In the genomic region with DNA sequence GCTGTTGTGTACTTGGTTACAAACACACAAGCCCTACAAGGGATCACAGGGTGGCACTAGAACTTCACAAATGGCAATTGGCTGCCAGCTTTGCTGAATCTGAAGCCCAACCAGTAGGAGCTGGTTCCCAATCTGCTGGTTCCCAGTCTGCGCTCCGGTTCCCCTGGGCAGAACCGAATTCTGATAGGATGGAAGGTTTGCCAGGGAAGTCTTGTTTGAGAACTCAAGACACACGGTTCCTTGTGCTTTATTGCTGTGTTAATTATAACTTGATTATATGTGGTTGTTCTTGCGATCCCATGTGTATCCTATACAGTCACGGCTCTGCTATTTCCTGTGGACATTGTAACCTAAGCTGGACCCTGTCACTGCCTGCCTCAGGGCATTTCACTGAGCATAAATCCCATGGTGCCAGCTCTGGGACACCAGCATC, we compare ENCODE assay signal across 10 mouse cellular contexts. TPM values are rescaled to one million over a fixed set of nuclear protein-coding genes. Genes with fewer than 3 reads are reported as not detected.
A peak's percentile ranks its signal among the peaks of the same experiment; 100 is the strongest.
DNase-seq lines count a peak whose midpoint lies in the region; ATAC-seq and TF ChIP-seq lines count a peak whose summit lies in the region.
"Had no signal": no experiment of that assay in that cellular context is flagged by ENCODE, and none has a peak within 500 bp of the region (broad histone marks: within the 10 kb centered on the region; RNA-seq: fewer than 3 reads in every experiment).

No protein-coding gene starts in this region.

- no peak overlapping the region for H3K9ac ChIP-seq in forebrain, postnatal 0 days
- H3K9ac ChIP-seq in forebrain, embryonic 12.5 days: no peak overlapping the region
- H3K9ac ChIP-seq in embryonic facial prominence, embryonic 12.5 days: no peak overlapping the region
- H3K9ac ChIP-seq in stomach, postnatal 0 days (ENCODE audit: low read length): no peak overlapping the region; the same call in 1 of the 2 replicates
- no peak overlapping the region for H3K9ac ChIP-seq in forebrain, embryonic 15.5 days (replicated peaks)
- H3K9ac ChIP-seq: liver, embryonic 13.5 days had no signal

- H3K4me3 ChIP-seq in forebrain, postnatal 0 days (ENCODE audit: low read depth, low read length): no peak overlapping the region
- H3K4me3 ChIP-seq in forebrain, embryonic 12.5 days (replicated peaks): no peak overlapping the region
- H3K4me3 ChIP-seq in embryonic facial prominence, embryonic 12.5 days: no peak overlapping the region
- H3K4me3 ChIP-seq in stomach, postnatal 0 days (ENCODE audit: low read depth, low read length): no peak overlapping the region
- H3K4me3 ChIP-seq in forebrain, embryonic 15.5 days: no peak overlapping the region
- H3K4me3 ChIP-seq: erythroblast, embryonic 14.5 days; liver, embryonic 13.5 days had no signal

- no peaks in the 10 kb centered on the region for H3K9me3 ChIP-seq in forebrain, postnatal 0 days (ENCODE audit: low read length)
- no peaks in the 10 kb centered on the region for H3K9me3 ChIP-seq in forebrain, embryonic 12.5 days
- no peaks in the 10 kb centered on the region for H3K9me3 ChIP-seq in embryonic facial prominence, embryonic 12.5 days
- no peaks in the 10 kb centered on the region for H3K9me3 ChIP-seq in stomach, postnatal 0 days (ENCODE audit: control insufficient read depth, low read length)
- H3K9me3 ChIP-seq in forebrain, embryonic 15.5 days: no peaks in the 10 kb centered on the region
- H3K9me3 ChIP-seq: liver, embryonic 13.5 days had no signal

- H3K4me1 ChIP-seq in forebrain, postnatal 0 days (ENCODE audit: insufficient read depth): no peaks in the 10 kb centered on the region
- H3K4me1 ChIP-seq in forebrain, embryonic 12.5 days: no peaks in the 10 kb centered on the region
- peaks cover 5% of the 10 kb centered on the region; the same call in 1 of the 2 replicates for H3K4me1 ChIP-seq in embryonic facial prominence, embryonic 12.5 days
- H3K4me1 ChIP-seq in stomach, postnatal 0 days (replicated peaks; ENCODE audit: control insufficient read depth, insufficient read depth): no peaks in the 10 kb centered on the region
- no peaks in the 10 kb centered on the region for H3K4me1 ChIP-seq in forebrain, embryonic 15.5 days
- H3K4me1 ChIP-seq: liver, embryonic 13.5 days had no signal

- ATAC-seq in forebrain, postnatal 0 days: no peak
- ATAC-seq in forebrain, embryonic 12.5 days (ENCODE audit: low FRiP score): no peak
- 0 out of 2 replicates have a peak, but pooled peaks have one; percentile 50 for ATAC-seq in embryonic facial prominence, embryonic 12.5 days (ENCODE audit: insufficient number of reproducible peaks, insufficient read depth, low FRiP score, low TSS enrichment)
- peak; percentile 43; the same call in 1 of the 2 replicates for ATAC-seq in stomach, postnatal 0 days (ENCODE audit: low FRiP score, low TSS enrichment)
- ATAC-seq in forebrain, embryonic 15.5 days (replicated peaks): no peak
- ATAC-seq in erythroblast, adult 5-6 weeks (replicated peaks; ENCODE audit: low FRiP score, poor library complexity, severe bottlenecking): no peak

- WGBS in forebrain, postnatal 0 days: 79% methylated on average over 6 of the region's 6 CpGs
- WGBS in forebrain, embryonic 12.5 days: 88% methylated on average over 6 of the region's 6 CpGs
- WGBS in embryonic facial prominence, embryonic 12.5 days: 42% methylated on average over 6 of the region's 6 CpGs
- WGBS in stomach, postnatal 0 days: 69% methylated on average over 6 of the region's 6 CpGs
- WGBS in forebrain, embryonic 15.5 days: 88% methylated on average over 6 of the region's 6 CpGs

- H3K4me2 ChIP-seq in forebrain, postnatal 0 days (ENCODE audit: low read depth): no peak overlapping the region
- H3K4me2 ChIP-seq in forebrain, embryonic 12.5 days: no peak overlapping the region
- no peak overlapping the region for H3K4me2 ChIP-seq in embryonic facial prominence, embryonic 12.5 days (replicated peaks)
- no peak overlapping the region for H3K4me2 ChIP-seq in stomach, postnatal 0 days (replicated peaks; ENCODE audit: low read depth)
- H3K4me2 ChIP-seq in forebrain, embryonic 15.5 days (replicated peaks): no peak overlapping the region
- H3K4me2 ChIP-seq: liver, embryonic 13.5 days had no signal

- no peak for TF ChIP-seq EP300 in stomach, postnatal 0 days (optimal IDR thresholded peaks at IDR 0.05)

- no peak overlapping the region for H3K27ac ChIP-seq in forebrain, postnatal 0 days (ENCODE audit: low read depth, low read length)
- H3K27ac ChIP-seq in forebrain, embryonic 12.5 days: no peak overlapping the region
- peak overlapping the region; percentile 61; the same call in 1 of the 2 replicates for H3K27ac ChIP-seq in embryonic facial prominence, embryonic 12.5 days
- H3K27ac ChIP-seq in stomach, postnatal 0 days (replicated peaks): 0 out of 2 replicates have a peak overlapping the region, but pooled peaks have one; percentile 18
- no peak overlapping the region for H3K27ac ChIP-seq in forebrain, embryonic 15.5 days (replicated peaks)
- H3K27ac ChIP-seq: liver, embryonic 13.5 days had no signal

- no peaks in the 10 kb centered on the region for H3K27me3 ChIP-seq in forebrain, postnatal 0 days (ENCODE audit: insufficient read depth, low read length)
- no peaks in the 10 kb centered on the region for H3K27me3 ChIP-seq in forebrain, embryonic 12.5 days
- no peaks in the 10 kb centered on the region for H3K27me3 ChIP-seq in embryonic facial prominence, embryonic 12.5 days
- no peaks in the 10 kb centered on the region for H3K27me3 ChIP-seq in stomach, postnatal 0 days (ENCODE audit: control insufficient read depth, insufficient read depth, low read length)
- H3K27me3 ChIP-seq in forebrain, embryonic 15.5 days: no peaks in the 10 kb centered on the region
- H3K27me3 ChIP-seq: liver, embryonic 13.5 days had no signal

- peak; percentile 48 for TF ChIP-seq CTCF in forebrain, postnatal 0 days (IDR thresholded peaks at IDR 0.05; ENCODE audit: low read depth)
- peak; percentile 75 for TF ChIP-seq CTCF in stomach, postnatal 0 days (IDR thresholded peaks at IDR 0.05; ENCODE audit: low read depth)

- no peak for DNase-seq in forebrain, postnatal 0 days
- peak; percentile 42 for DNase-seq in 416B (ENCODE audit: low read depth)
- peak; percentile 72 for DNase-seq in kidney, postnatal 14 days
- peak; percentile 35 for DNase-seq in stomach, postnatal 0 days (ENCODE audit: low spot score)
- DNase-seq: liver, embryonic 13.5 days had no signal

- H3K36me3 ChIP-seq in forebrain, postnatal 0 days (ENCODE audit: insufficient read depth): no peaks in the 10 kb centered on the region
- H3K36me3 ChIP-seq in forebrain, embryonic 12.5 days (replicated peaks): peaks cover 8% of the 10 kb centered on the region; the same call in 1 of the 2 replicates
- H3K36me3 ChIP-seq in embryonic facial prominence, embryonic 12.5 days: no peaks in the 10 kb centered on the region
- no peaks in the 10 kb centered on the region for H3K36me3 ChIP-seq in stomach, postnatal 0 days (ENCODE audit: control insufficient read depth, insufficient read depth, low read length)
- no peaks in the 10 kb centered on the region for H3K36me3 ChIP-seq in forebrain, embryonic 15.5 days

RNA-seq across cellular contexts. Expression of gene Hcar2, which starts 37.6 kb away (rescaled TPM):
- total RNA-seq in forebrain, postnatal 0 days (2014; rRNA removed): not detected in 2 replicates
- not detected in 2 replicates for polyA plus RNA-seq in forebrain, postnatal 0 days (2015; fragmentation: Nextera tagmentation; extraction: Ambion mirVana)
- polyA plus RNA-seq in forebrain, embryonic 12.5 days (2016; fragmentation: Nextera tagmentation; extraction: Ambion mirVana): not detected in 2 replicates
- 0.11 and 0.19 TPM in 2 replicates for polyA plus RNA-seq in embryonic facial prominence, embryonic 12.5 days (2016; fragmentation: Nextera tagmentation; extraction: Ambion mirVana)
- 24.0 and 26.8 TPM in 2 replicates for polyA plus RNA-seq in stomach, postnatal 0 days (2015; fragmentation: Nextera tagmentation; extraction: Ambion mirVana)
- polyA plus RNA-seq in forebrain, embryonic 15.5 days (2015; fragmentation: Nextera tagmentation; extraction: Ambion mirVana): not detected in 2 replicates
- 1.5 and 2.9 TPM in 2 replicates for total RNA-seq in erythroblast, adult 5-6 weeks (2015; ENCODE audit: low replicate concordance)
- 3.3 TPM in 1 of 2 replicates, not detected in the other for total RNA-seq in erythroblast, adult 5-6 weeks (2017; ENCODE audit: low replicate concordance)
- polyA plus RNA-seq: erythroblast, embryonic 14.5 days had no signal

RNA-seq across cellular contexts. Expression of gene Hcar1, which starts 52.1 kb away (rescaled TPM):
- total RNA-seq in forebrain, postnatal 0 days (2014; rRNA removed): 0.62 and 1.00 TPM in 2 replicates
- 0.60 and 0.61 TPM in 2 replicates for polyA plus RNA-seq in forebrain, postnatal 0 days (2015; fragmentation: Nextera tagmentation; extraction: Ambion mirVana)
- 0.09 and 0.17 TPM in 2 replicates for polyA plus RNA-seq in forebrain, embryonic 12.5 days (2016; fragmentation: Nextera tagmentation; extraction: Ambion mirVana)
- polyA plus RNA-seq in embryonic facial prominence, embryonic 12.5 days (2016; fragmentation: Nextera tagmentation; extraction: Ambion mirVana): 0.24 and 0.26 TPM in 2 replicates
- 4.9 and 6.0 TPM in 2 replicates for polyA plus RNA-seq in stomach, postnatal 0 days (2015; fragmentation: Nextera tagmentation; extraction: Ambion mirVana)
- polyA plus RNA-seq in forebrain, embryonic 15.5 days (2015; fragmentation: Nextera tagmentation; extraction: Ambion mirVana): 0.24 and 0.29 TPM in 2 replicates
- not detected in 2 replicates for total RNA-seq in erythroblast, adult 5-6 weeks (2015; ENCODE audit: low replicate concordance)
- total RNA-seq in erythroblast, adult 5-6 weeks (2017; ENCODE audit: low replicate concordance): not detected in 2 replicates
- polyA plus RNA-seq: erythroblast, embryonic 14.5 days had no signal

Comparison
In these comparisons a context has a peak if more than half of its experiments do, and no peak if none do; other contexts are left out.
1. ATAC-seq: peak in embryonic facial prominence, embryonic 12.5 days (single experiment) and stomach, postnatal 0 days (single experiment); none in forebrain, postnatal 0 days (single experiment), forebrain, embryonic 12.5 days (single experiment), forebrain, embryonic 15.5 days (single experiment) and erythroblast, adult 5-6 weeks (single experiment).
2. H3K27ac ChIP-seq: peak in embryonic facial prominence, embryonic 12.5 days (single experiment) and stomach, postnatal 0 days (single experiment); none in forebrain, postnatal 0 days (single experiment), forebrain, embryonic 12.5 days (single experiment) and forebrain, embryonic 15.5 days (single experiment).
3. RNA of gene Hcar2, which starts 37.6 kb away (polyA plus RNA-seq): 24.0 to 26.8 TPM in stomach, postnatal 0 days; 0.11 to 0.19 TPM in embryonic facial prominence, embryonic 12.5 days, not detected in forebrain, embryonic 12.5 days, not detected in forebrain, postnatal 0 days and not detected in forebrain, embryonic 15.5 days; every median in the first group is over 10 times any median in the second.